Mouse (Mus musculus) liver, embryonic 14.5 days (tissue): Measurements from ENCODE around the gene Gm43518. TPM values are rescaled to one million over a fixed set of nuclear protein-coding genes. Genes with fewer than 3 reads are reported as not detected.

Experiments
- ATAC-seq: fragments of 200-750 bp; cut with Nextera tagmentation; 2 replicates; pipeline ENCODE4 v1.8.0; 2017; ENCODE audit warnings: moderate number of reproducible peaks, mild to moderate bottlenecking, moderate library complexity; ENCODE audit not compliant: insufficient read depth
- DNase-seq, 3 experiments: peaks; one replicate each; pipeline ENCODE4 v3.0.0-alpha.2; 2012 to 2013; ENCODE audit warnings: low read depth in 3 of 3, low spot score in 3 of 3
- H3K27ac ChIP-seq: fragments of 300-500 bp; sonication (generic); 2 replicates; pipeline ENCODE4 v1.5.1; 2014; ENCODE audit warnings: moderate library complexity, mild to moderate bottlenecking, control low read depth, inconsistent platforms
- H3K27me3 ChIP-seq: fragments of 300-500 bp; sonication (generic); 2 replicates; pipeline ENCODE4 v1.6.1; 2014; ENCODE audit warnings: mild to moderate bottlenecking, low read length, moderate library complexity; ENCODE audit not compliant: control insufficient read depth, insufficient read depth
- H3K36me3 ChIP-seq: fragments of 300-500 bp; sonication (generic); replicated peaks from 2 replicates; pipeline ENCODE4 v1.6.1; 2014; ENCODE audit warnings: low read depth; ENCODE audit not compliant: control insufficient read depth, insufficient read depth
- H3K4me1 ChIP-seq, 2 experiments: fragments of 200-500 bp in 1 of 2; fragments of 300-500 bp in 1 of 2; sonication (generic) in 1 of 2; replicated peaks; 2 replicates each; pipeline ENCODE4 v1.6.1; 2012 to 2014; ENCODE audit warnings: antibody characterized with exemption in 1 of 2, inconsistent platforms in 1 of 2, low read length in 1 of 2; ENCODE audit not compliant: control insufficient read depth in 2 of 2, insufficient read depth in 2 of 2
- H3K4me2 ChIP-seq: fragments of 300-500 bp; sonication (generic); 2 replicates; pipeline ENCODE4 v1.6.1; 2014; ENCODE audit warnings: low read depth, mild to moderate bottlenecking, control low read depth, moderate library complexity
- H3K4me3 ChIP-seq, 2 experiments: fragments of 200-500 bp in 1 of 2; fragments of 300-500 bp in 1 of 2; sonication (generic) in 1 of 2; 2 replicates each; pipeline ENCODE4 v1.5.1; 2012 to 2014; ENCODE audit warnings: low read depth in 2 of 2, low read length in 2 of 2, mild to moderate bottlenecking in 2 of 2, control low read depth in 1 of 2, inconsistent platforms in 1 of 2, moderate library complexity in 1 of 2; ENCODE audit not compliant: insufficient read depth in 1 of 2
- H3K9ac ChIP-seq: fragments of 300-500 bp; sonication (generic); replicated peaks from 2 replicates; pipeline ENCODE4 v1.6.1; 2014; ENCODE audit warnings: mild to moderate bottlenecking, control low read depth, moderate library complexity
- H3K9me3 ChIP-seq: fragments of 300-500 bp; sonication (generic); 2 replicates; pipeline ENCODE4 v1.6.1; 2016; ENCODE audit warnings: low read length, mixed read lengths; ENCODE audit not compliant: control insufficient read depth
- CTCF ChIP-seq: IDR thresholded peaks from 2 replicates; pipeline ENCODE4 v1.5.1; 2016; ENCODE audit warnings: antibody characterized with exemption, low read depth, control low read depth
- EP300 ChIP-seq: IDR thresholded peaks from 2 replicates; pipeline ENCODE4 v1.6.1; 2016; ENCODE audit warnings: antibody characterized with exemption, low read depth
- WGBS: fragments of 180-500 bp; shearing (Covaris S2); extraction: QIAGEN DNeasy Blood & Tissue Kit; methylation state at CpG from one replicate; pipeline ENCODE4 v1.1.7; 2014; ENCODE audit not compliant: insufficient replicate concordance; 5-methylcytosine and 5-hydroxymethylcytosine counted together
- polyA plus RNA-seq, 2 experiments: library from polyadenylated mRNA; depleted of rRNA in 1 of 2; stranded (reverse) in 1 of 2; unstranded in 1 of 2; fragments of >200 nt; fragmentation: Nextera tagmentation in 1 of 2; extraction: Ambion mirVana in 1 of 2; gene quantifications; 2 replicates each; pipeline versions ENCODE4 v1.2.1 to v1.2.3; 2012 to 2014

Gene Gm43518
- polyA plus RNA-seq, 2 experiments, result 0.60 to 0.63 TPM

DNA sequence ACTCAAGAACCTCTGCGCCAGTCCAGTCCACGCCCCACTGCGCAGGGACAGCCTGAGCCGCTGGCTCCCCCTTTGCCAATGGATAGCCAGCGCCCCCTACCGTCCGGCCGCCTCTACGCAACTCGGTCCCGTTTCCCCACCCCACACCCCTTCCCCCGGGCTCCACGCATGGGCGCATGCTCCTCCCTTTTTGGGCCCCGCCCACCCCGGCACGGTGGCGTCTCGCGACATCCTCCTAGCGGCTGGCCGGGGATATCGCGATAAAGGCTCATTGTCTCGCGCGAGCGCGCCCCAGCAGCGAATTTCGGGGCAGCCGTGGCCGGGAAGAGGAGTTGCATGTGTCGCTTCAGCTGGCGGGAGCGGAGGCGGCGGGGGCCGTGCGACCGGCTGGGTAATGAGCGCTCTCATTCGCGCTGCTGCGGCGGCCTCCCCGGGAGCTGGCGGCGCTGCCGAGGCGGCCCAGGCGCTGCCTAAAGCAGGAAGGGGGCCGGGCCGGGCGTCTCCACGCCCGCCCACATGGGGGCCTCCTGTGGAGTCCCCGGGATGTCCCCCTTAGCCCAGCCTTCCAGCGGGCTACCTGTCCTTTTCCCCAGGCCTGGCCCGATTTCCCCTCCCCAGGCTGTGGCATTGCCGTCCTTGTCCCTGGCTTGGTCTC, 20.1 kb upstream of the Gm43518 start, which contains the start of gene Denr:
Gene Denr, plus strand, starts transcription at position 200 of the 655 bp plus-strand sequence.
- Histone ChIP-seq H3K27me3 (no peaks in the 10 kb centered on the region), H3K4me1 (peaks cover 3 to 16% of the 10 kb centered on the region in 2 experiments; a peak in 3 of 4 replicates), H3K9ac (peak within 1 kb of the TSS; percentile 84), H3K27ac (peak within 1 kb of the TSS; percentile 12; the same call in 1 of the 2 replicates), H3K36me3 (peaks cover 16% of the 10 kb centered on the region), H3K4me2 (peak within 1 kb of the TSS; percentile 65), H3K9me3 (no peaks in the 10 kb centered on the region), H3K4me3 (peak within 1 kb of the TSS; percentile 80 to 89)
- DNase-seq, result peak; percentile 90 to 95 (median 92)
- under 1% methylated on average over 61 of the region's 61 CpGs for WGBS
- TF ChIP-seq EP300, result peak; percentile 99
- TF ChIP-seq CTCF, result peak; percentile 99
- ATAC-seq, result peak; percentile 93

DNA sequence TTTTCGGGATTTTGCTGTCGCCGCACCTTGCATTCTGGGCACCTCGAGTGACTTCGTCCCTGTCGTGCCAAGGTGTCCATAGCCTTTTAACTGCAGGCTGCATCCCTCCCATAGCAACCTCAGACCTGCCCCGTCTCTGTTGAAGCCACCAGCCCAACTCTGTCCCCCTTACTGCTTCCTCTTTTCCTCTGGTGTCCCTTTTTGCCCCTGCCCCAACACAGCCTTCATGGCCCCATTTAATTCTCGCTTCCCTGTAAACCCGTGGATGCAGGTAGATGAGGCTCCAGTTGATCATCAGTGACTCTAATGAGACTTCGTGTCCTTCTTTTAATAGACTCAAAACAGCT, 19.6 kb upstream of the Gm43518 start:
- Histone ChIP-seq H3K9ac (peak overlapping the region; percentile 84), H3K27me3 (no peaks in the 10 kb centered on the region), H3K27ac (no peak overlapping the region), H3K36me3 (peaks cover 18% of the 10 kb centered on the region), H3K4me2 (peak overlapping the region; percentile 65), H3K4me1 (peaks cover 3 to 16% of the 10 kb centered on the region in 2 experiments; a peak in 3 of 4 replicates), H3K9me3 (no peaks in the 10 kb centered on the region), H3K4me3 (peak overlapping the region; percentile 80 to 89)
- ATAC-seq (no peak), DNase-seq (no peak)
- TF ChIP-seq CTCF (no peak), EP300 (no peak)
- under 1% methylated on average over 10 of the region's 10 CpGs for WGBS

GRCm38 (mm10) chr5:123914852-123915251, 12.4 kb upstream of the Gm43518 start:
- DNase-seq (no peak), ATAC-seq (no peak)
- Histone ChIP-seq H3K4me3 (no peak overlapping the region), H3K9ac (no peak overlapping the region), H3K36me3 (peaks cover 20% of the 10 kb centered on the region), H3K9me3 (no peaks in the 10 kb centered on the region), H3K27ac (no peak overlapping the region), H3K4me1 (no peaks in the 10 kb centered on the region), H3K27me3 (no peaks in the 10 kb centered on the region), H3K4me2 (no peak overlapping the region)
- no peak for TF ChIP-seq EP300
- TF ChIP-seq CTCF, result no peak
- 76% methylated on average over 3 of the region's 3 CpGs for WGBS

DNA sequence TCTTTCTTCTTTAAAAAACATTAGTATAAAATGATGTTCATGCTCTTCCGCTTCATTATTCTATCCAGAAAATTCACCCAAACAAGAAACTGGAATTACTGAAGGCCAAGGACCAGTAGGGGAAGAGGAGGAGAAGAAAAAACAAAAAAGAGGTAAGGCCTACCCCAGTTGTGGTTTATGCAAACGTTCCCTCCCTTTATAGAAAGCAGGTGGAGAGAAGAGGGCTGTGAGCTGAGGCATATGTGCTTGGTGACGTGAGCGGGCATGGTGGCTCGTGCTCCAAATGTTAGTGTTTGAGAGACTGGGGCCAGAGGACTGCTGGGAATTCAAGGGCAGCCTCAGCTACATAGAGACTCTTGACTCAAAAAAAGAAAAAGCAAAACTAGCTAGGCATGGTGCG, 5.1 kb upstream of the Gm43518 start:
- ATAC-seq (no peak), DNase-seq (no peak)
- Histone ChIP-seq H3K4me1 (no peaks in the 10 kb centered on the region), H3K4me2 (no peak overlapping the region), H3K27ac (no peak overlapping the region), H3K9ac (no peak overlapping the region), H3K4me3 (no peak overlapping the region), H3K9me3 (no peaks in the 10 kb centered on the region), H3K27me3 (no peaks in the 10 kb centered on the region), H3K36me3 (peaks cover 41% of the 10 kb centered on the region)
- no peak for TF ChIP-seq EP300
- no peak for TF ChIP-seq CTCF
- WGBS, result 85% methylated on average over 6 of the region's 6 CpGs

DNA sequence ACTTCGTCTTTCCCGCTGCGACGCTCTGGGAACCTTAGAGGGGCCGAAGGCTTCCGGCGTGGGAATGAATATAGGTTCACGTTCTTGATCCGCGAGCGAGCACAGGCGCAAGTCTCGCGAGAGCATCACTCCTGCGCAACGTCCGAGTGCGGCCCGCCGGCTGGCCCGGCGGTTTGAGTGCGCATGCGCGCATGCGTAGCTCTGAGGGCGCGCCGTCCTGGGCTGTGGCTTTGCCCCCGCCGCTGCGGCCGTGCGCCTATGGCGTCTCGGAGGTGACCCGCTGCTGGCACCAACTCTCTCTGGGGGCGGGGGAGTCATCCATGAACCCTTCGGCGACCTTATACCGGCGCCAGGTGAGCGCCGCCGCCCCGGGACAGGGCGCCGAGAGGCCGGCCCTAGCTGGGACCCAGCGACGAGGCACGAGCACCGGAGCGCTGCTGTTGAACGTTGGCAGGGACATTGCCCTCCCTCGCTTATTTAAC, 3.3 kb downstream of the Gm43518 start, which contains the start of gene Ccdc62:
Gene Ccdc62, plus strand, starts transcription at position 172 of the 482 bp plus-strand sequence.
- DNase-seq (peak; percentile 91 to 93 (median 92)), ATAC-seq (peak; percentile 94)
- peaks cover 0 to 16% of the 10 kb centered on the region in 2 experiments for H3K4me1 ChIP-seq
- peak within 1 kb of the TSS; percentile 80 for H3K27ac ChIP-seq
- WGBS, result under 1% methylated on average over 56 of the region's 56 CpGs
- H3K9ac ChIP-seq, result peak within 1 kb of the TSS; percentile 97
- peaks cover 10% of the 10 kb centered on the region for H3K36me3 ChIP-seq
- TF ChIP-seq EP300 (peak; percentile 60; the same call in 1 of the 2 replicates), CTCF (no peak)
- peak within 1 kb of the TSS; percentile 88 for H3K4me2 ChIP-seq
- peak within 1 kb of the TSS; percentile 76 to 94 for H3K4me3 ChIP-seq
- no peaks in the 10 kb centered on the region for H3K9me3 ChIP-seq
- no peaks in the 10 kb centered on the region for H3K27me3 ChIP-seq
